Mouse (Mus musculus) ES-CJ7 (cell line): Measurements from ENCODE around the gene Acer2.

Experiments used
- DNase-seq: peaks from one replicate; pipeline ENCODE4 v3.0.0; 2011; ENCODE audit warnings: low read depth, low spot score

Gene Acer2

DNA sequence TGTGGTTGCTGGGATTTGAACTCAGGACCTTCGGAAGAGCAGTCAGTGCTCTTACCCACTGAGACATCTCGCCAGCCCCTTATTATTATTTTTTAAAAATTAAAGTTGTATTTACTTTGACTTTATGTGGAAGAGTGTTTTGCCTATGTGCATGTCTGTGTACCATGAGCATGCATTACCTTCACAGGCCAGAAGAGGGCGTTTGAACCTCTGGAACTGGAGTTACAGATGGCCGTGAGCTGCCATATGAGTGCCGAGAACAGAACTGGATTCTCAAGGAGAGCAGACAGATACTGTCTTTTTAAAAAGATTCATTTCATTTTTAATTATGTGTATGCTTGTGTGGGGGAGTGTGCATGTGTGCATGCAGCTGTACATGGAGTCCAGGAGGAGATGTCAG is 13.7 kb downstream of the Acer2 start:
- DNase-seq = peak; percentile 81

- no peak for DNase-seq
Measured at GRCm38 (mm10) chr4:86897411-86897810, 23.2 kb downstream of the Acer2 start.

- DNase-seq = no peak
Measured at GRCm38 (mm10) chr4:86898791-86899474, 24.7 kb downstream of the Acer2 start.

DNA sequence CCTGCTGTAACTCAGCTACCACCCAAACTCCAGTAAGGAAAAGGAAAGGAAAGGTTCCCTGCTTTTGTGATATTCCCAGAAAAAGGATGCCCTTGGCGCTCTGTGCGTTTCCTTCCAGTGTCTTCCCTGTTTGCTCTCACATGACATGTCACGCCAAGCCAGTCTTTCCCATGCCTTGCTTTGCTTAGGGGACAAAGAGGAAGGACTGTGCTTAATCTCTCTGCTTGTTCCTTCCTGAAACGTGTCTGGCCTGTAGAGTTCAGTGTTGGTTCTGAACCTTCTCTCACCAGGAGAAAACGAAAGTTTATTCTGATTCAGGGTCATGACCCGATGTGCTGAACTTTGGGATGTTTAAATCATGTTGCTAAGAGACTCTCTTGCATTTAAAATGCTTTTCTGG is 28.2 kb downstream of the Acer2 start:
- no peak for DNase-seq

DNA sequence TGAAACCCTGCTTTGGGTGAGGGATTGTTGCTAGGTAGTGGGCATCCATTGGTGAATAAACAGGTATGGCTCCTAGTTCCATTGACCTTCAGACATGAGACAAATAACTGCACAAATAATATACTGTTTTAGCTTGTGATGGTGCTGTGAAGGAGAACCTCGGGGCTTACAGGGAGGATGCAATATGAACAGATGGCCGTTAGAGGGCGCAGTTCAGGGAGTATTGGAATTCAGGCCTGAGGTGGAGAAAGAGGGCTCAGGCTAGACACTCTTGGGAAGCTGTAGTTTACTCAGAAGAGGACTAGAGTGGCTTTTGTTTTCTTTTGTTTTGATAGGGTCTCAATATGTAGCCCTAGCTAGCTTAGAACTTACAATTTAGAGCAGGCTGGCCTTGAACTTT is 30.8 kb downstream of the Acer2 start:
- peak; percentile 67 for DNase-seq

DNA sequence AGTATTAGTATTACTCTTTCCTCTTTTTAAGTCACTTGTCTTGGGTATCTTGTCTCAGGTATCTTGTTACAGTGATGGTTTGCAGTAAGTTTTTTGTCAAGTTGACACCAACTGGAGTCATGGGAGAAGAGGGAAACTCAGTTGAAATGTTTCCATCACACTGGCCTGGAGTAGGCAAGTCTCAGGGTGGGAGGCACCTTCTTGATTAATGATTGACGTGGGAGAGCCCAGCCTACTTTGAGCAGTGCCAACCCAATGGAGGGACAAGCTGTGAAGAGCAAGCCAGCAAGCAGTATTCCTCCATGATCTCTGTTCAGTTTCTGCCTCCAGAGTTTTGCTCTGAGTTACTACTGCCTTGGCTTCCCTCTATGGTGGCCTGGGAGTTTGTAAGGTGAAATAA is 31.7 kb downstream of the Acer2 start:
- DNase-seq = no peak

- peak; percentile 92 for DNase-seq
Measured at GRCm38 (mm10) chr4:86911576-86912341, 37.6 kb downstream of the Acer2 start.

DNA sequence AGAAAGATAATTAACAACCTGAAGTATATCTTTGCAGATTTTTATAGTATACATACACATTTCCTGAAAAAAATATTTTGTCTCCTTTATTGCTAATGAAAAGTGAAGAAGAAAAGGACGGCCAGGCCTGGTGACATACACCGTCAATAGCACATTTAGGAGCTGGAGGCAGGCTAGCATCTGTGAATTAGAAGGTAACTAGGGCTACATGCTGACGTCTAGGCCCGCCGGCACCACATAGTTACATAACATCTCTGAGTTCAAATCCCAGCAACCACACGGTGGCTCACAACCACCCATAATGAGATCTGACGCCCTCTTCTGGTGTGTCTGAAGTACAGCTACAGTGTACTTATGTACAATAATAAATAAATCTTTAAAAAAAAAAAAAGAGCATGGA is 38.6 kb downstream of the Acer2 start:
- no peak for DNase-seq

GRCm38 (mm10) chr4:86916062-86916461 is 41.9 kb downstream of the Acer2 start:
- no peak for DNase-seq

DNA sequence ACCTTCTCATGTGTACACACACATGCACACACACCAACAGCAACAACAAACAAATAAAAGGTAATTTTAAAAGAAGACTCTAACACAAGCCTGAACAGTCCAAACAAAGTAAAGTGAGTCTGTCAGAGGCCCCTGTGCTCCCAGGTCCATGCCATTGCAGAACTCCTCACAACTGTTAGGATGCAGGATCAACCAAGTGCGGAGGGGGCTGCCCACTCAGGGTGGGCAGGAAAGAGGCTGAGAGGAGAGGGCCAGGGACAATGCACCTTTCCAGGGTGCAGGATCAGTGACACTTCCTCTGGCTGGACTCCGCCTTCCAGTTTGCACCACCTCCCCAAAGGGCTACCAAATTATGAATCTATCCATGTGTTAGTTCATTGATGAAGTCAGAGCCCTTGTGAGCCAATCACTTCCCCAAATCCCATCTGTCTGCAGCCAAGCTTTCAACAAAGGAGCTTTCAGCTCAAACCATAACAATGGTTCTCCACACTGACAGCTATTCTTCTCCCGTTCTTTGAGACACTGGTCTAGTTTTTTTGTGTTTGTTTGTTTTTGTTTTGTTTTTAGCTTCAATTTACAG is 49.4 kb downstream of the Acer2 start:
- no peak for DNase-seq

DNA sequence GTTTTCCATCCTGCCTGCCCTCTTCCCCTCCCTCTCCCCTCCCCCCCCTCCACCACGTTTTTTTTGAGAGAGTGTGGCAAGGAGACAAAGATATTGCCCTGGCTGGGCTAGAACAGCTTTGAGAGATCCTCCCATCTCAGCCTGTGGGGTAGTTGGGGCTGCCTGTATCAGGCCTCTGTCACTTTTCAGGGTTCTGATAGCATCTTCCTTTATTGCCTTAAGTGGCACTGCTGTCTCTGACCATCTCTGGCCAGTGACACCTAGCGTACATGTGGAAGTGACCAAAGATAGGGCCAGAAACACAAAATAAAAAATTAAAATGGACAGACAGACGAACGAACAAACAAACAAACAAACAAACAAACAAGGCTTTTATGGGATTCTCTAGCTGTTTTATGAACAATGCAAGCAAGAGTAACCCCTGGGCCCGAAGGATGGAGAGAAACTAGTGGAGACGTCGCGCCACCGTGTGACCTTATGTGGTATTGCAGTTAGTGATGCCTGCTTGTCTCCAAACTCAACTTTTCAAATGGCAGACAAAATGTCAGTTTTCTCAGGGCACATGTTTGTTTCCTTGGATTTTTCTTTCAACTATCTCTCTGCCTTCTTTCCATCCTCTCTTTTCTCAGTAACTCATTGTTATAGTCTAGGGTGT is 50.7 kb downstream of the Acer2 start:
- DNase-seq = peak; percentile 69

- DNase-seq = no peak
Measured at GRCm38 (mm10) chr4:86926997-86927396, 52.8 kb downstream of the Acer2 start.

DNA sequence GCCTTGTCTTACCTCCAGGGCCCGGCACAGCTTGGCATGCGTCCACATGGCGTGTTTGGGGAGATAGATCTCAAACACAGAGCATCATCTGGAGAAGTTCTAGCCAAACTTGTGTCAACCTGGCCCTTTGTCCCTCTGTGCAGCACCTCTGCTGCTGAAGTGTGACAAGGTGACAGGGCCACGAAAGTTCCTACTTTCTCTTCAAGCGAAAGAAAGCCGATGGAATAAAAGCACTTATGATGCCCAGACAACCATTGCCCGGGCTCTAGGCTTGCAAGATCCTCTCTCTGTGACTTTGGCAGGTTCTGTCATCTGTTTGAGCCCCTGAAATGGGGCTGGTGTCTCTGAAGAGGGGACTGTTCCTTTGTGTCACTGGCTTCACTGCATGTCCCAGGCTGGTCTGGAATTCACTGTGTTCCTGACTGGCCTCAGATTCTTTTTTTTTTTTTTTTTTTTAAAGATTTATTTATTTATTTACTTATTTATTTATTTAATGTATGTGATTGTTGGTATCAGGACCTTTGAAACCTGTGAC is 56.0 kb downstream of the Acer2 start:
- DNase-seq = no peak

DNA sequence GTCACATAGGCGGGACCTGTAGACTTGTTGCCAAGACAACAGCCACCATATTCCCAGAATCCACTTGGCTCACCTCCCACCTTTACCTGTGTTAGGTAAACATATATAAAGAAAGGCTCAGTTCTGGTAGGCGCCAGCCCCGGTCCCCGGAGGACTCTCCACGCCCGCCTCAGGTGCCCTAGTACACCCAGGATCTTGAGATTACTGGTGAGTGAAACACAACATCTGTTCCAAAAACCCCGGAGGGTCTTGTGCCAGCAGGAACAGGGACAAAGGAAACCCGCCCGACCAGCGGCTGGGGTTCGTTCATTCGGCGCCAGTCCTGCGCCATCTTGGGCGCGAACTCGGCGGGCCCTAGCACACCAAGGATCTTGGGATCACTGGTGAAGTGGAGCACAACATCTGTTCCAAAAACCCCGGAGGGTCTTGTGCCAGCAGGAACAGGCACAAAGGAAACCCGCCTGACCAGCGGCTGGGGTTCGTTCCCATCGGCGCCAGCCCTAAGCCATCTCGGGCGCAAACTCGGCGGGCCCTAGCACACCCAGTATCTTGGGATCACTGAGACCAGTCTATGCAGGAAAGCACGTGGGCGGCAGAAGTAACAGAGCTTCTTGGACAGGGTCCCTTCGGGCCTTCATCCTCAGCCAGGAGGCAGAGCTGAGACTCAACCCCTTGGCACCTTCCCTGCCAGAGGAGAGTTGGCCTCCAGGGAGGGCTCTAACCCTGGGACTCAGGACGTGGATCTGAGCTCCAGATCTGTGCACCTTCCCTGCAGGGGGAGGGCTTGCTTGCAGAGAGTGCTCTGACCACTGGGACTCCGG is 56.6 kb downstream of the Acer2 start:
- peak; percentile 86 for DNase-seq

DNA sequence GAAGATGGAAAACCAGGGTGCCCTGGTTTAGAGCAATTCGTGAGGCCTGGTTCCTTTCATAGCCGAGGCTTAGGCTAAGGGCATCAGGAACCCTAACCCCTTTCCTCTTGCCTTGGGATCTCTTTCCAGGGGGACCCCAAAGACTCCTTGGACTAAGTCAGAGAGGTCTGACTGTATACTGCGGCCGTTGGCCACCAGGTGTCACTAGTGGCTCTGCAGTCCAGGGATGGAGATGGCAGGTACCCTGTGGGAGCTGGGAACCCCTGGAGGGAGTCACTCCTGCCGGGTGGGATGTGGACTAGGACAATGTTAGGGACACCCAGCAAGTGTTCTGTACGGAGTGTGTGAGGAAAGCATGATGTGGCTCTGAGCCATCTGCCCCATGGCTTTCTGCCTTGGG is 58.8 kb downstream of the Acer2 start:
- DNase-seq = peak; percentile 62

DNA sequence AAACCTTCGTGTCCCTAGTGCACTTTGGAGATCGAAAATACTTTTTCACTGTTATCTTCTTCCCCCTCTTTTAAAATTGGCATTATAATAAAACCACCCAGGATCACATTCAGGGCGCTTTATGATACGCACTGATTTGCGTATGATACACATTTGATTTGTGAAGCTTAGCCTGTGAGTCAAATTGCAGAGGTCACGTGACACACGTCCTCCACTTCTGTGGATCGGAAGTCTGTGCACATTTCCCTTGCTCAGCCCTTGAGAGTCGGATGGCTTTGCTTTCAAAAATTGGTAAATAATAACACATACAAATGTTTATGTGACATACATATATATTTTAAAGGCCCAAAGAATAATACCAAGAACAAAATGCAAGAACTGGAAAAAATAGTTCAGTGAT is 62.0 kb downstream of the Acer2 start:
- no peak for DNase-seq

DNA sequence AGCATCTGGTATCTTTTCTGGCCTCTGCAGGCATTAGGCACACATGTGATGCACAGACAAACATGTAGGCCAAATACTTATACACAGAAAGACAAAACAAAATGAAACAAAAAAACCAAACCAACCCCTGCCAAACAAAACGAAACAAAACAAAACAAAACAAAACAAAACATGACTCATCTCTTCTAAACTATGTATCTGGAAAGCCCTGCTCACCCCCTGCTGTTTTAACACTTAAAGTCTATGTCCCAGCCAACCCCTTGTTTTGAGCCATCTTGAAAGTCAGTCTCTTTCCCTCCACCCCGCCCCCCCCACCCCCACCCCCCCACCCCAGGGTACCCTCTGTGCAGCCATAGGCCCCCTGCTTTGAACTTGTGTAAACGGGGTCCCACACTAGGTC is 62.5 kb downstream of the Acer2 start:
- no peak for DNase-seq

- DNase-seq = no peak
Measured at GRCm38 (mm10) chr4:86942656-86943055, 68.5 kb downstream of the Acer2 start.

GRCm38 (mm10) chr4:86943296-86943695 is 69.1 kb downstream of the Acer2 start:
- DNase-seq = peak; percentile 59

DNA sequence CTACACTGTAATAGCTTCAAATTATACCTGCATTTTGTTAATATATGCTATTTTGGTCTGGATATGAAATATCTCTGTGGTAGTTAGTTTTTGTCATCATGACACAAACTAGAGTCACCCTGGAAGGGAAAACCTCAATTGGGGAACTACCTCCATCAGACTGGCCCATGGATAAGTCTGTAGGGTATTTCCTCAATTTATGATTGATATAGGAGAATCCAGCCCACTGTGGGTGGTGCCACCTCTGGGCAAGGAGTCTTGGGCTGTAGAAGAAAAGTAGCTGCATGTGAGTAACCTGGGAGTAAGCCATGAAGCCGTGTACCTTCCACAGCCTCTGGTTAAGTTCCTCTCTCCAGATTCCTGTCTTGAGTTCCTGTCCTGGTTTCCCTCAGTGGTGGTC is 74.6 kb downstream of the Acer2 start:
- DNase-seq = no peak

DNA sequence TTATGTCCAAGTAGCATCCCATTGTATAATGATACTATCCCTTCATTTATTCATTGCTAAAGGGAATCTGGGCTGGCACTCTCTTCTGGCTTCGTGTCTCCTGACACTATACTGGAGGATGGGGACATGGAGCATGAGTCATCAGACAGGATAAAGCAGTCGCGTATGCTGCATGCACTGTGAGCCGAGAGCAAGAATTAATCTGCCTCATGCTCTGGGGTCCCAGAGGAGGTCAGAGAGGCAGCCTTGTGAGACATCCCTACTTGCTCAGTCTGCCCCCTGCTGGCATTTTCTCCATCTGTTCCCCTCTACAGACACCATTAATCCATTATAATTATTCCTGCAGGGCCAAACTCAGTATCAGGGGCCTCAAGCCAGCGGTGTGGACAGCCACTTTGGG is 79.3 kb downstream of the Acer2 start:
- DNase-seq = peak; percentile 27
